Mouse (Mus musculus) cerebellum, postnatal 36 days (tissue): Measurements from ENCODE around the gene Prss36.

Experiments used
- DNase-seq, 2 experiments: peaks; one replicate each; pipeline ENCODE4 v3.0.0; 2021 to 2022; ENCODE audit warnings: mixed read lengths in 2 of 2

Gene Prss36

GRCm38 (mm10) chr7:127934075-127934474 lies 12.4 kb downstream of the Prss36 start:
- no peak for DNase-seq

- no peak for DNase-seq
Measured at GRCm38 (mm10) chr7:127932273-127933031, 14.1 kb downstream of the Prss36 start.

GRCm38 (mm10) chr7:127931351-127932135 lies 15.0 kb downstream of the Prss36 start:
- no peak for DNase-seq

GRCm38 (mm10) chr7:127930636-127931035 lies 15.9 kb downstream of the Prss36 start:
- no peak for DNase-seq

- no peak for DNase-seq
Measured at GRCm38 (mm10) chr7:127929923-127930322, 16.6 kb downstream of the Prss36 start, which contains the start of gene Prss8. Prss8 (minus strand) TSS chr7:127930104.

GRCm38 (mm10) chr7:127928596-127928995 lies 17.9 kb downstream of the Prss36 start:
- DNase-seq = peak in 1 of 2 experiments; percentile 33

GRCm38 (mm10) chr7:127927726-127928125 lies 18.8 kb downstream of the Prss36 start:
- no peak for DNase-seq

- no peak for DNase-seq
Measured at GRCm38 (mm10) chr7:127926846-127927245, 19.7 kb downstream of the Prss36 start.

GRCm38 (mm10) chr7:127926066-127926465 lies 20.5 kb downstream of the Prss36 start:
- DNase-seq = no peak

- no peak for DNase-seq
Measured at GRCm38 (mm10) chr7:127925252-127925651, 21.3 kb downstream of the Prss36 start.

- no peak for DNase-seq
Measured at GRCm38 (mm10) chr7:127923714-127924113, 22.8 kb downstream of the Prss36 start.

GRCm38 (mm10) chr7:127922451-127923275 lies 23.9 kb downstream of the Prss36 start:
- DNase-seq = no peak

- DNase-seq = peak in 1 of 2 experiments; percentile 34
Measured at GRCm38 (mm10) chr7:127921516-127921915, 25.0 kb downstream of the Prss36 start.

- no peak for DNase-seq
Measured at GRCm38 (mm10) chr7:127919290-127919689, 27.2 kb downstream of the Prss36 start.

GRCm38 (mm10) chr7:127918203-127918602 lies 28.3 kb downstream of the Prss36 start:
- peak; percentile 51 to 53 for DNase-seq

- DNase-seq = no peak
Measured at GRCm38 (mm10) chr7:127915293-127915692, 31.2 kb downstream of the Prss36 start.

GRCm38 (mm10) chr7:127912938-127913337 lies 33.6 kb downstream of the Prss36 start:
- DNase-seq = no peak

GRCm38 (mm10) chr7:127912190-127912871 lies 34.2 kb downstream of the Prss36 start, which contains the start of gene Kat8:
Kat8 (plus strand) TSS chr7:127912516.
- DNase-seq = peak; percentile 87 to 88

GRCm38 (mm10) chr7:127908656-127909055 lies 37.9 kb downstream of the Prss36 start:
- no peak for DNase-seq

GRCm38 (mm10) chr7:127907939-127908338 lies 38.6 kb downstream of the Prss36 start:
- DNase-seq = no peak

GRCm38 (mm10) chr7:127903971-127904796 lies 42.3 kb downstream of the Prss36 start, which contains the start of gene Bckdk:
Bckdk (plus strand) TSS chr7:127904082.
- DNase-seq = peak; percentile 70 to 79
